Mouse (Mus musculus) kidney, adult 18-20 months (tissue): ENCODE results near the gene Hils1.
A peak's percentile ranks its signal among the peaks of the same experiment; 100 is the strongest.

Experiments used
- DNase-seq: peaks from one replicate; pipeline ENCODE4 v3.0.0; 2021

Gene Hils1

GRCm38 (mm10) chr11:94990102-94990748, 22.8 kb downstream of the Hils1 start:
- no peak for DNase-seq

GRCm38 (mm10) chr11:94990749-94991577, 23.6 kb downstream of the Hils1 start, which contains the start of gene Ppp1r9b:
TSS of gene Ppp1r9b (plus strand) at chr11:94991035.
- peak; percentile 94 for DNase-seq

- DNase-seq, result peak; percentile 66
Measured at GRCm38 (mm10) chr11:94991641-94992479, 24.5 kb downstream of the Hils1 start.

GRCm38 (mm10) chr11:94992480-94992753, 25.0 kb downstream of the Hils1 start:
- peak; percentile 33 for DNase-seq

GRCm38 (mm10) chr11:94992754-94993606, 25.6 kb downstream of the Hils1 start:
- peak; percentile 67 for DNase-seq

- DNase-seq, result no peak
Measured at GRCm38 (mm10) chr11:94994208-94994814, 26.9 kb downstream of the Hils1 start.

GRCm38 (mm10) chr11:94994947-94995772, 27.8 kb downstream of the Hils1 start:
- DNase-seq, result no peak

- DNase-seq, result no peak
Measured at GRCm38 (mm10) chr11:94996101-94996500, 28.7 kb downstream of the Hils1 start.

- DNase-seq, result no peak
Measured at GRCm38 (mm10) chr11:94996984-94997383, 29.6 kb downstream of the Hils1 start.

- DNase-seq, result no peak
Measured at GRCm38 (mm10) chr11:94997596-94997995, 30.2 kb downstream of the Hils1 start.

GRCm38 (mm10) chr11:94998041-94998531, 30.7 kb downstream of the Hils1 start:
- DNase-seq, result no peak

GRCm38 (mm10) chr11:95000128-95000527, 32.7 kb downstream of the Hils1 start:
- no peak for DNase-seq

GRCm38 (mm10) chr11:95000548-95000947, 33.2 kb downstream of the Hils1 start:
- peak; percentile 65 for DNase-seq

GRCm38 (mm10) chr11:95001058-95001457, 33.7 kb downstream of the Hils1 start:
- peak; percentile 77 for DNase-seq

GRCm38 (mm10) chr11:95001584-95002347, 34.4 kb downstream of the Hils1 start:
- DNase-seq, result no peak

GRCm38 (mm10) chr11:95002705-95003104, 35.3 kb downstream of the Hils1 start:
- no peak for DNase-seq

- no peak for DNase-seq
Measured at GRCm38 (mm10) chr11:95004136-95004936, 36.9 kb downstream of the Hils1 start.

GRCm38 (mm10) chr11:95004937-95005198, 37.5 kb downstream of the Hils1 start:
- DNase-seq, result no peak

- DNase-seq, result no peak
Measured at GRCm38 (mm10) chr11:95006038-95006437, 38.6 kb downstream of the Hils1 start.
